Mouse (Mus musculus) MEL (cell line): ENCODE measurements at regions not wholly inside any gene's neighbourhood (a gene's known extent, or its start where the extent isn't known, plus 50 kb on each side); places are given as distances from the start of the nearest gene placed in this dataset.

ENCODE experiments used
- DNase-seq: peaks from one replicate; pipeline ENCODE4 v3.0.0; 2011; ENCODE audit warnings: low read depth, low spot score
- H3K27ac ChIP-seq: 2 replicates; pipeline ENCODE4 v1.5.1; 2012; ENCODE audit warnings: low read depth, mild to moderate bottlenecking, control low read depth, low read length, moderate library complexity; ENCODE audit not compliant: control insufficient read depth
- H3K27me3 ChIP-seq, 2 experiments: fragments of 150-350 bp in 1 of 2; sonication (generic) in 1 of 2; 2 replicates each; pipeline ENCODE4 v1.6.1; 2012; ENCODE audit warnings: low read length in 2 of 2, mild to moderate bottlenecking in 2 of 2, improper control_type of control experiment in 1 of 2, moderate library complexity in 1 of 2; ENCODE audit not compliant: insufficient read depth in 2 of 2, control insufficient read depth in 1 of 2
- H3K36me3 ChIP-seq, 2 experiments: 2 replicates each; pipeline ENCODE4 v1.6.1; 2012 to 2014; ENCODE audit warnings: low read length in 2 of 2, improper control_type of control experiment in 1 of 2, inconsistent platforms in 1 of 2, mild to moderate bottlenecking in 1 of 2; ENCODE audit not compliant: insufficient read depth in 2 of 2, control insufficient read depth in 1 of 2
- H3K4me1 ChIP-seq, 2 experiments: fragments of 150-350 bp in 1 of 2; sonication (generic) in 1 of 2; 2 replicates each; pipeline ENCODE4 v1.6.1; 2012; ENCODE audit warnings: low read length in 2 of 2, improper control_type of control experiment in 1 of 2, mild to moderate bottlenecking in 1 of 2; ENCODE audit not compliant: insufficient read depth in 2 of 2, control insufficient read depth in 1 of 2
- H3K4me3 ChIP-seq, 2 experiments: fragments of 150-350 bp in 1 of 2; sonication (generic) in 1 of 2; 2 replicates each; pipeline ENCODE4 v1.5.1; 2012; ENCODE audit warnings: low read depth in 2 of 2, low read length in 2 of 2, mild to moderate bottlenecking in 2 of 2, moderate library complexity in 2 of 2, control low read depth in 1 of 2, improper control_type of control experiment in 1 of 2; ENCODE audit not compliant: control insufficient read depth in 1 of 2, insufficient read depth in 1 of 2
- H3K79me2 ChIP-seq: 2 replicates; pipeline ENCODE4 v1.6.1; 2012; ENCODE audit warnings: mild to moderate bottlenecking, low read length, moderate library complexity; ENCODE audit not compliant: control insufficient read depth, poor library complexity, insufficient read depth
- H3K9ac ChIP-seq: 2 replicates; pipeline ENCODE4 v1.6.1; 2012; ENCODE audit warnings: low read depth, mild to moderate bottlenecking, control low read depth, low read length, moderate library complexity; ENCODE audit not compliant: control insufficient read depth, poor library complexity, severe bottlenecking
- H3K9me3 ChIP-seq: fragments of 150-350 bp; sonication (generic); replicated peaks from 2 replicates; pipeline ENCODE4 v1.6.1; 2012; ENCODE audit warnings: mild to moderate bottlenecking, low read length, improper control_type of control experiment, moderate library complexity; ENCODE audit not compliant: insufficient read depth
- CHD1 ChIP-seq: IDR thresholded peaks from 2 replicates; pipeline ENCODE4 v1.6.1; 2012; ENCODE audit warnings: low read depth, mild to moderate bottlenecking, inconsistent platforms, low read length, improper control_type of control experiment
- CHD2 ChIP-seq: IDR thresholded peaks from 2 replicates; pipeline ENCODE4 v1.6.1; 2011; ENCODE audit warnings: low read length, improper control_type of control experiment
- CTCF ChIP-seq, 3 experiments: IDR thresholded peaks in 2 of 3; conservative IDR thresholded peaks in 1 of 3; 2 replicates each; pipeline ENCODE4 v1.5.1; 2011 to 2012; ENCODE audit warnings: low read length in 3 of 3, low read depth in 2 of 3, mild to moderate bottlenecking in 2 of 3, improper control_type of control experiment in 1 of 3, inconsistent platforms in 1 of 3, mixed read lengths in 1 of 3, moderate library complexity in 1 of 3; ENCODE audit not compliant: control insufficient read depth in 1 of 3, insufficient read depth in 1 of 3, poor library complexity in 1 of 3, severe bottlenecking in 1 of 3
- E2F4 ChIP-seq: IDR thresholded peaks from 2 replicates; pipeline ENCODE4 v1.6.1; 2011; ENCODE audit warnings: low read depth, low read length, improper control_type of control experiment, borderline replicate concordance
- ELF1 ChIP-seq: IDR thresholded peaks from 2 replicates; pipeline ENCODE4 v1.6.1; 2014; ENCODE audit warnings: low read depth, mild to moderate bottlenecking, inconsistent platforms, low read length, improper control_type of control experiment, moderate library complexity
- ETS1 ChIP-seq: IDR thresholded peaks from 2 replicates; pipeline ENCODE4 v1.6.1; 2012; ENCODE audit warnings: low read depth, mild to moderate bottlenecking, inconsistent platforms, low read length, improper control_type of control experiment, moderate library complexity
- GABPA ChIP-seq: IDR thresholded peaks from 2 replicates; pipeline ENCODE4 v1.6.1; 2012; ENCODE audit warnings: low read depth, mild to moderate bottlenecking, inconsistent platforms, low read length, improper control_type of control experiment, moderate library complexity
- JUND ChIP-seq: IDR thresholded peaks from 2 replicates; pipeline ENCODE4 v1.6.1; 2011; ENCODE audit warnings: low read depth, mild to moderate bottlenecking, improper control_type of control experiment, low read length
- KAT2A ChIP-seq: conservative IDR thresholded peaks from 2 replicates; pipeline ENCODE4 v1.6.1; 2012; ENCODE audit warnings: low read depth, low read length, improper control_type of control experiment, inconsistent platforms
- MYB ChIP-seq: IDR thresholded peaks from 2 replicates; pipeline ENCODE4 v1.6.1; 2011; ENCODE audit warnings: mild to moderate bottlenecking, low read depth, low read length, improper control_type of control experiment
- NRF1 ChIP-seq: IDR thresholded peaks from 2 replicates; pipeline ENCODE4 v1.6.1; 2014; ENCODE audit warnings: low read depth, mild to moderate bottlenecking, inconsistent platforms, low read length, improper control_type of control experiment, moderate library complexity; ENCODE audit not compliant: poor library complexity, insufficient read depth, severe bottlenecking
- POLR2AphosphoS5 ChIP-seq: IDR thresholded peaks from 2 replicates; pipeline ENCODE4 v1.6.1; 2012; ENCODE audit warnings: low read depth, borderline replicate concordance, mild to moderate bottlenecking, inconsistent platforms, low read length, moderate library complexity, mixed read lengths
- SMC3 ChIP-seq: IDR thresholded peaks from 2 replicates; pipeline ENCODE4 v1.6.1; 2011; ENCODE audit warnings: low read depth, low read length, improper control_type of control experiment
- ZC3H11A ChIP-seq: IDR thresholded peaks from 2 replicates; pipeline ENCODE4 v1.6.1; 2012; ENCODE audit warnings: low read depth, mild to moderate bottlenecking, inconsistent platforms, low read length, improper control_type of control experiment
- ZKSCAN1 ChIP-seq: IDR thresholded peaks from 2 replicates; pipeline ENCODE4 v1.6.1; 2012; ENCODE audit warnings: low read depth, mild to moderate bottlenecking, inconsistent platforms, low read length, improper control_type of control experiment, moderate library complexity
- ZNF384 ChIP-seq: IDR thresholded peaks from 2 replicates; pipeline ENCODE4 v1.6.1; 2012; ENCODE audit warnings: low read depth, mild to moderate bottlenecking, inconsistent platforms, low read length, improper control_type of control experiment

- Histone ChIP-seq H3K79me2 (no peaks in the 10 kb centered on the region), H3K27ac (no peak overlapping the region), H3K36me3 (no peaks in the 10 kb centered on the region), H3K9me3 (no peaks in the 10 kb centered on the region; the same call in 1 of the 2 replicates), H3K9ac (no peak overlapping the region), H3K4me1 (no peaks in the 10 kb centered on the region)
- no peak for DNase-seq
- TF ChIP-seq GABPA (no peak), ZC3H11A (no peak), ZNF384 (no peak), MYB (no peak), ETS1 (no peak)
- TF ChIP-seq, all 39 proteins: peak for 0
- Histone ChIP-seq H3K4me3 (no peak overlapping the region), H3K27me3 (no peaks in the 10 kb centered on the region)
Observed at GRCm38 (mm10) chr1:108576806-108577205, 987.0 kb downstream of the Serpinb8 start.

DNA sequence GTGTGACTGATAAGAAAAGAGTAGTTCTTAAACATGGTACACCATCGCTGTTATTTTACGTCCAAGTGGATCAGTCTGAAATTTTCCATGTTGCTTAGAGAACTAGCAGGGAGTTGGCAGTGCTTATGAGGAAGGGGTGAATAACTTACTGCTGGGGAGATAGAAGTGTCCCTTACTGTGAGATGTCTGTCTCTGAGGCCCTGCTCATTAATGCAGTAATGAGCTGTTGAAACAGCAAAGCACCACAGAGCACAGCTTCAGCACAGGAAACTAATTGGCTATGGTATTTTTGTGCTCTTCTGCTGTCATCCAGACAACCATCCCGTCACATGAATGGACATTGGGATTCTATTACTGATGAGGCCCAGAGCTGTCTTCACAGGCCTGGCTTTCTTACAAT is 988.0 kb downstream of the Serpinb8 start:
- TF ChIP-seq E2F4: no peak
- no peak for TF ChIP-seq NRF1
- no peak for TF ChIP-seq ZKSCAN1
- TF ChIP-seq CHD1: no peak
- no peak for TF ChIP-seq CTCF (IDR thresholded peaks at IDR 0.05 in 2 of 3, conservative IDR thresholded peaks at IDR 0.05 in 1 of 3; ENCODE audit: control insufficient read depth in 1 of 3, insufficient read depth in 1 of 3, low read depth in 2 of 3, low read length in 3 of 3, poor library complexity in 1 of 3, severe bottlenecking in 1 of 3)
- no peak for TF ChIP-seq SMC3
- no peak for TF ChIP-seq ELF1
- TF ChIP-seq POLR2AphosphoS5: no peak
- TF ChIP-seq KAT2A: no peak
- TF ChIP-seq, all 39 proteins: peak for 0
- Histone ChIP-seq H3K79me2 (no peaks in the 10 kb centered on the region), H3K9me3 (no peaks in the 10 kb centered on the region; the same call in 1 of the 2 replicates), H3K36me3 (no peaks in the 10 kb centered on the region), H3K27ac (no peak overlapping the region), H3K4me1 (no peaks in the 10 kb centered on the region), H3K9ac (no peak overlapping the region), H3K4me3 (no peak overlapping the region), H3K27me3 (no peaks in the 10 kb centered on the region)
- DNase-seq: no peak

- no peak for DNase-seq
- H3K9ac ChIP-seq: no peak overlapping the region
- TF ChIP-seq CHD2 (no peak), JUND (no peak)
Observed at GRCm38 (mm10) chr1:108592720-108593422, 1003.1 kb downstream of the Serpinb8 start.

More at GRCm38 (mm10) chr1:108592720-108593422, 1003.1 kb downstream of the Serpinb8 start:
- H3K79me2 ChIP-seq: no peaks in the 10 kb centered on the region
- no peak overlapping the region for H3K4me3 ChIP-seq
- no peaks in the 10 kb centered on the region for H3K36me3 ChIP-seq
- no peak overlapping the region for H3K27ac ChIP-seq
- H3K4me1 ChIP-seq: no peaks in the 10 kb centered on the region
- no peaks in the 10 kb centered on the region for H3K9me3 ChIP-seq
- H3K27me3 ChIP-seq: no peaks in the 10 kb centered on the region
